Mouse (Mus musculus) kidney, embryonic 15.5 days (tissue): ENCODE data around the gene Gmds. TPM values are rescaled to one million over a fixed set of nuclear protein-coding genes. Genes with fewer than 3 reads are reported as not detected.

Experiments used
- ATAC-seq: fragments of 200-750 bp; cut with Nextera tagmentation; replicated peaks from 2 replicates; pipeline ENCODE4 v1.8.0; 2017; ENCODE audit warnings: moderate TSS enrichment; ENCODE audit not compliant: low FRiP score
- H3K27ac ChIP-seq: fragments of 300-500 bp; sonication (generic); 2 replicates; pipeline ENCODE4 v1.5.1; 2015; ENCODE audit warnings: mild to moderate bottlenecking, inconsistent platforms
- H3K27me3 ChIP-seq: fragments of 300-500 bp; sonication (generic); 2 replicates; pipeline ENCODE4 v1.6.1; 2015; ENCODE audit warnings: inconsistent platforms
- H3K36me3 ChIP-seq: fragments of 300-500 bp; sonication (generic); 2 replicates; pipeline ENCODE4 v1.6.1; 2015; ENCODE audit warnings: inconsistent platforms
- H3K4me1 ChIP-seq: fragments of 300-500 bp; sonication (generic); 2 replicates; pipeline ENCODE4 v1.6.1; 2015; ENCODE audit warnings: inconsistent platforms
- H3K4me2 ChIP-seq: fragments of 300-500 bp; sonication (generic); 2 replicates; pipeline ENCODE4 v1.6.1; 2015; ENCODE audit warnings: moderate library complexity, mild to moderate bottlenecking, inconsistent platforms
- H3K4me3 ChIP-seq: fragments of 300-500 bp; sonication (generic); replicated peaks from 2 replicates; pipeline ENCODE4 v1.5.1; 2015; ENCODE audit warnings: mild to moderate bottlenecking, inconsistent platforms
- H3K9ac ChIP-seq: fragments of 300-500 bp; sonication (generic); 2 replicates; pipeline ENCODE4 v1.6.1; 2015; ENCODE audit warnings: mild to moderate bottlenecking, inconsistent platforms
- H3K9me3 ChIP-seq: fragments of 300-500 bp; sonication (generic); replicated peaks from 2 replicates; pipeline ENCODE4 v1.6.1; 2016; ENCODE audit warnings: inconsistent platforms
- whole genome bisulfite sequencing: fragments of 180-500 bp; shearing (Covaris S2); methylation state at CpG from one replicate; pipeline ENCODE4 v1.1.7; 2015; ENCODE audit warnings: mixed read lengths; 5-methylcytosine and 5-hydroxymethylcytosine counted together
- polyA plus RNA-seq: library from polyadenylated mRNA; unstranded; fragments of >200 nt; fragmentation: Nextera tagmentation; extraction: Ambion mirVana; gene quantifications from 2 replicates; pipeline ENCODE4 v1.2.1, GENCODE M21; 2015

Gmds gene
- polyA plus RNA-seq, 1 experiment from 2014 or later: 31.8 TPM

GRCm38 (mm10) chr13:32252276-32252675, 86.3 kb downstream of the Gmds start:
- no peak for ATAC-seq
- Histone ChIP-seq H3K9me3 (no peaks in the 10 kb centered on the region), H3K27me3 (no peaks in the 10 kb centered on the region), H3K4me3 (no peak overlapping the region), H3K27ac (no peak overlapping the region), H3K4me2 (no peak overlapping the region), H3K4me1 (0 out of 2 replicates have a peak, but pooled peaks cover 2% of the 10 kb centered on the region), H3K36me3 (no peaks in the 10 kb centered on the region), H3K9ac (no peak overlapping the region)
- 53% methylated on average over 4 of the region's 4 CpGs for WGBS

DNA sequence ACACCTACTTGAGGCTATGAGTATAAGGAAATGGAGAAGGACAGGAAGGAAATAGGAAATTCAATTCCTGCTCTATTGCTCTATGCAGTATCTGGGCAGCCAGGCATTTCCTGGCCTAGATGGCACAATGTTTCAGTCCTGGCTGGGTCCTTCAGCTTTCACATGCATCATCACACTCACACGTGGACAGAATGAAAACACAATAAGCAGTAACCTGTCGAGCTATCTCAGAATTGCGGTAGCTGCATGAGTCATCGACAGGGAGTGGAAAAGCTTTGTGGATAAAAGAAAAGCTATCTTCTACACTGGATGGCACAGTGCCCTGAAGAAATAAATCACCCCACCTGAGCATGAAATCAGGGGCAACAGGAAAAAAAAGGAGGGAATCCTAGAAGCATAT, 96.3 kb downstream of the Gmds start:
- H3K27me3 ChIP-seq: no peaks in the 10 kb centered on the region
- H3K4me2 ChIP-seq: no peak overlapping the region
- no peak overlapping the region for H3K4me3 ChIP-seq
- H3K27ac ChIP-seq: no peak overlapping the region
- ATAC-seq: no peak
- no peaks in the 10 kb centered on the region for H3K9me3 ChIP-seq
- H3K36me3 ChIP-seq: no peaks in the 10 kb centered on the region
- no peaks in the 10 kb centered on the region for H3K4me1 ChIP-seq
- WGBS: 37% methylated on average over 4 of the region's 4 CpGs
- no peak overlapping the region for H3K9ac ChIP-seq

GRCm38 (mm10) chr13:32236269-32236678, 102.3 kb downstream of the Gmds start:
- Histone ChIP-seq H3K4me2 (no peak overlapping the region), H3K4me3 (no peak overlapping the region), H3K36me3 (no peaks in the 10 kb centered on the region), H3K9me3 (no peaks in the 10 kb centered on the region), H3K9ac (no peak overlapping the region), H3K4me1 (0 out of 2 replicates have a peak, but pooled peaks cover 4% of the 10 kb centered on the region), H3K27ac (no peak overlapping the region), H3K27me3 (no peaks in the 10 kb centered on the region)
- no peak for ATAC-seq
- WGBS: 17% methylated on average over 3 of the region's 3 CpGs

- 89% methylated on average over 4 of the region's 4 CpGs for WGBS
- Histone ChIP-seq H3K36me3 (no peaks in the 10 kb centered on the region), H3K4me2 (no peak overlapping the region), H3K9me3 (no peaks in the 10 kb centered on the region), H3K27ac (no peak overlapping the region), H3K9ac (no peak overlapping the region), H3K27me3 (no peaks in the 10 kb centered on the region), H3K4me3 (no peak overlapping the region), H3K4me1 (0 out of 2 replicates have a peak, but pooled peaks cover 4% of the 10 kb centered on the region)
- ATAC-seq: no peak
Observed at GRCm38 (mm10) chr13:32235046-32235445, 103.5 kb downstream of the Gmds start.

DNA sequence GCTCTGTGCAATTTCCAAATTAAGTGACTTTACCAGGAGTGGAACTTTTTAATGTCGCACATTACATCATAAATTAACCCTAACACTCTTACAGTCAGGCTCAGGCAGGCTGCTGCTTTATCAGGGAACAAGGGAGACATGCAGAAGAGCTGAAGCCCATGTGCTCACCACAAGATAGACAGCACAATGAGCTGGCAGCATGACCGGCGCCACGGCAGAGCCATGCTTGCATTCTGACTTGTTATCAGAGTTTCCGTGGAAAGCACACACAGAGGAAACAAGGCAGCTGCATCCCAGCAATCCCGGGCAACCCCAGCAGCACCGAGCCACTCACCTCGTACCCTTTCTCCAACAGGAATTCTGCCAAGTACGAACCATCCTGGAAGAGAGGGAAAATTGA, 104.5 kb downstream of the Gmds start:
- no peak overlapping the region for H3K9ac ChIP-seq
- no peaks in the 10 kb centered on the region for H3K9me3 ChIP-seq
- H3K4me1 ChIP-seq: 0 out of 2 replicates have a peak, but pooled peaks cover 4% of the 10 kb centered on the region
- H3K27ac ChIP-seq: no peak overlapping the region
- H3K4me3 ChIP-seq: no peak overlapping the region
- no peaks in the 10 kb centered on the region for H3K27me3 ChIP-seq
- H3K4me2 ChIP-seq: no peak overlapping the region
- ATAC-seq: no peak
- WGBS: 54% methylated on average over 9 of the region's 9 CpGs
- H3K36me3 ChIP-seq: no peaks in the 10 kb centered on the region

GRCm38 (mm10) chr13:32232391-32232790, 106.1 kb downstream of the Gmds start:
- 0 out of 2 replicates have a peak, but pooled peaks cover 4% of the 10 kb centered on the region for H3K4me1 ChIP-seq
- H3K36me3 ChIP-seq: no peaks in the 10 kb centered on the region
- H3K4me2 ChIP-seq: no peak overlapping the region
- WGBS: 88% methylated on average over 5 of the region's 5 CpGs
- H3K4me3 ChIP-seq: no peak overlapping the region
- H3K9ac ChIP-seq: no peak overlapping the region
- H3K27me3 ChIP-seq: no peaks in the 10 kb centered on the region
- ATAC-seq: no peak
- no peak overlapping the region for H3K27ac ChIP-seq
- H3K9me3 ChIP-seq: no peaks in the 10 kb centered on the region

- Histone ChIP-seq H3K4me2 (no peak overlapping the region), H3K4me1 (0 out of 2 replicates have a peak, but pooled peaks cover 4% of the 10 kb centered on the region), H3K36me3 (no peaks in the 10 kb centered on the region), H3K4me3 (no peak overlapping the region), H3K9me3 (no peaks in the 10 kb centered on the region), H3K9ac (no peak overlapping the region), H3K27ac (no peak overlapping the region), H3K27me3 (no peaks in the 10 kb centered on the region)
- no peak for ATAC-seq
- 86% methylated on average over 5 of the region's 5 CpGs for WGBS
Observed at GRCm38 (mm10) chr13:32231956-32232355, 106.6 kb downstream of the Gmds start.

GRCm38 (mm10) chr13:32227874-32228562, 110.5 kb downstream of the Gmds start:
- Histone ChIP-seq H3K4me1 (no peaks in the 10 kb centered on the region), H3K4me3 (no peak overlapping the region), H3K27me3 (no peaks in the 10 kb centered on the region), H3K4me2 (no peak overlapping the region), H3K9me3 (no peaks in the 10 kb centered on the region), H3K36me3 (no peaks in the 10 kb centered on the region), H3K9ac (no peak overlapping the region), H3K27ac (no peak overlapping the region)
- no peak for ATAC-seq
- 79% methylated on average over 6 of the region's 6 CpGs for WGBS

DNA sequence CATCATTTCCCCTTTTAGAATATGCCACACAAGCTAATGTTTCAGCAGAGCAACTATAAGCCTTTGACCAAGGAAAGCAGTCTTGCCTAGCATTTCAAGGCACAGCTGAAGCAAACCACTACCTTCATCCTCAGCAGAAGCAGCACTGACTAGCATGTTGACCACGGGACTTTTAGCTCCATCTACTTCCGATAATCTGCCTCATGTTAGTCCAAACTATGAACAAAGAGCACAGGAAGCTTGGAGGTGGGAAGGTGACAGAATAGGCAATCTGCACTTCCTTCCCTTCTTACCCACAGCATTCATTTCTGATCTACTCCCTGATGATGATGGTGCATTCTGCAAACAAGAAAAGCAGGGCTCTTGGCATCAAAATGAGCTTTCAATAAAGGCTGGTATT, 120.9 kb downstream of the Gmds start:
- H3K27ac ChIP-seq: no peak overlapping the region
- peaks cover 4% of the 10 kb centered on the region; the same call in 1 of the 2 replicates for H3K4me1 ChIP-seq
- WGBS: 70% methylated on average over 2 of the region's 2 CpGs
- no peaks in the 10 kb centered on the region for H3K27me3 ChIP-seq
- no peak overlapping the region for H3K9ac ChIP-seq
- H3K4me3 ChIP-seq: no peak overlapping the region
- no peak overlapping the region for H3K4me2 ChIP-seq
- no peaks in the 10 kb centered on the region for H3K36me3 ChIP-seq
- H3K9me3 ChIP-seq: no peaks in the 10 kb centered on the region
- no peak for ATAC-seq

- H3K36me3 ChIP-seq: no peaks in the 10 kb centered on the region
- no peak overlapping the region; the same call in 1 of the 2 replicates for H3K27ac ChIP-seq
- ATAC-seq: peak; percentile 62; the same call in 1 of the 2 replicates
Observed at GRCm38 (mm10) chr13:32213702-32214452, 124.7 kb downstream of the Gmds start.

GRCm38 (mm10) chr13:32212125-32212524, 126.4 kb downstream of the Gmds start:
- Histone ChIP-seq H3K4me2 (no peak overlapping the region), H3K9me3 (no peaks in the 10 kb centered on the region), H3K4me3 (no peak overlapping the region), H3K9ac (no peak overlapping the region), H3K27ac (no peak overlapping the region), H3K27me3 (no peaks in the 10 kb centered on the region), H3K4me1 (peaks cover 6% of the 10 kb centered on the region; the same call in 1 of the 2 replicates), H3K36me3 (no peaks in the 10 kb centered on the region)
- 79% methylated on average over 2 of the region's 2 CpGs for WGBS
- ATAC-seq: no peak

More at GRCm38 (mm10) chr13:32213702-32214452, 124.7 kb downstream of the Gmds start:
- 49% methylated on average over 9 of the region's 9 CpGs for WGBS
- H3K9me3 ChIP-seq: no peaks in the 10 kb centered on the region
- H3K4me1 ChIP-seq: peaks cover 4% of the 10 kb centered on the region; the same call in 1 of the 2 replicates
- no peak overlapping the region for H3K4me3 ChIP-seq
- no peaks in the 10 kb centered on the region for H3K27me3 ChIP-seq
- no peak overlapping the region for H3K4me2 ChIP-seq
- H3K9ac ChIP-seq: no peak overlapping the region

DNA sequence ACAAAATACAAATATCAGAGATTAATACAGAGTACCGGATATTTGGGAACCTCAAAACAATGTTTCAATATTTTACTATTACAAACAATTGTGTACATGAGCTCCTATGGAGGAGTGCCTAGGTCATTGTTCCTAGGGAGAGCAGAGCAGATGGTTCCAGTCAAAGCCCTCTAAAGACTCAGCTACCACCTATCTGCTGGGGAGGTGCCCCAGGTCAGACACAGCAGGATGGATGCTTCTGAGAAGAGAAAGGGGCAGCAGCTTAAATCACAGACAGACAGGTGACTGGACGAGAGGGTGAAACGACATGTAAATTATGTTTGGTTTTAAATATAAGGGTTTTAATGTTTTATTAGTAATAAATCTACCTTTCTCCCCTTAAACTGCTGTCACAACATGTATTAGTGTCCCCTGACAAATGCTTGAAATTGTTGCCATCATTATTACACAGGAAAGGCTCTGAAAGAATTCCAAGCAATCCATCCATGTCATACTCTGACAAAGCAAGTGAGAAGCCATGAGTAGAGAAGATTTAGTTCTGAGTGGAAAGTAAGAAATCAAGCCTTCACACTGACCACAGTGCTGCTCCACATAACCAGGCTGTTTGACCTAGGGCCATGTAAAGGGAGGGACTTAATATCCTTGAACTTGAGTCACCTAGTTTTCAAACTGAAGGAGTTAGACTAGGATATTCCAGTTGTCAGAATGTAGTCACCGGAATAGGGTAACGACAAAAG, 131.2 kb downstream of the Gmds start:
- H3K4me3 ChIP-seq: no peak overlapping the region
- WGBS: 35% methylated on average over 5 of the region's 5 CpGs

More for the DNA sequence above, 131.2 kb downstream of the Gmds start:
- ATAC-seq: peak; percentile 90
- Histone ChIP-seq H3K27me3 (no peaks in the 10 kb centered on the region), H3K27ac (no peak overlapping the region), H3K9me3 (no peaks in the 10 kb centered on the region), H3K9ac (no peak overlapping the region), H3K4me2 (no peak overlapping the region), H3K36me3 (no peaks in the 10 kb centered on the region), H3K4me1 (0 out of 2 replicates have a peak, but pooled peaks cover 2% of the 10 kb centered on the region)
